Mouse (Mus musculus) CH12.LX (cell line): ENCODE measurements around the gene Crym. TPM values are rescaled to one million over a fixed set of nuclear protein-coding genes. Genes with fewer than 3 reads are reported as not detected.

Experiments used
- DNase-seq: peaks from one replicate; pipeline ENCODE4 v3.0.0-alpha.2; 2013; ENCODE audit errors: extremely low read depth
- H3K27ac ChIP-seq: 2 replicates; pipeline ENCODE4 v1.5.1; 2012; ENCODE audit warnings: low read depth, mild to moderate bottlenecking, control low read depth, moderate library complexity; ENCODE audit not compliant: insufficient read depth
- H3K27me3 ChIP-seq: replicated peaks from 2 replicates; pipeline ENCODE3; 2012; ENCODE audit warnings: inconsistent platforms
- H3K36me3 ChIP-seq, 2 experiments: replicated peaks in 1 of 2; 2 replicates each; pipeline versions ENCODE3 to v1.6.1; 2012; ENCODE audit warnings: inconsistent platforms in 1 of 2, low read length in 1 of 2, mild to moderate bottlenecking in 1 of 2, mixed read lengths in 1 of 2, moderate library complexity in 1 of 2; ENCODE audit not compliant: control insufficient read depth in 1 of 2, insufficient read depth in 1 of 2
- H3K4me1 ChIP-seq, 2 experiments: 2 replicates each; pipeline ENCODE4 v1.6.1; 2012; ENCODE audit warnings: inconsistent platforms in 1 of 2, moderate library complexity in 1 of 2; ENCODE audit not compliant: insufficient read depth in 2 of 2, control insufficient read depth in 1 of 2
- H3K4me2 ChIP-seq: 2 replicates; pipeline ENCODE4 v1.6.1; 2012; ENCODE audit warnings: low read depth, mild to moderate bottlenecking, control low read depth; ENCODE audit not compliant: poor library complexity, insufficient read depth, severe bottlenecking
- H3K4me3 ChIP-seq, 3 experiments: fragments of 150-350 bp in 1 of 3; sonication (generic) in 1 of 3; replicated peaks in 1 of 3; 2 replicates each; pipeline versions ENCODE3 to v1.5.1; 2011 to 2012; ENCODE audit warnings: low read depth in 2 of 3, low read length in 2 of 3, mild to moderate bottlenecking in 2 of 3, moderate library complexity in 2 of 3, control low read depth in 1 of 3, improper control_type of control experiment in 1 of 3, inconsistent platforms in 1 of 3, mixed read lengths in 1 of 3; ENCODE audit not compliant: poor library complexity in 1 of 3
- H3K79me2 ChIP-seq: replicated peaks from 2 replicates; pipeline ENCODE4 v1.6.1; 2012; ENCODE audit warnings: mild to moderate bottlenecking, moderate library complexity; ENCODE audit not compliant: control insufficient read depth, poor library complexity, insufficient read depth, severe bottlenecking; ENCODE audit errors: extremely low read depth
- H3K9ac ChIP-seq: 2 replicates; pipeline ENCODE4 v1.6.1; 2012; ENCODE audit warnings: low read depth, mild to moderate bottlenecking, control low read depth, moderate library complexity; ENCODE audit not compliant: insufficient read depth
- H3K9me3 ChIP-seq: replicated peaks from 2 replicates; pipeline ENCODE3; 2012; ENCODE audit warnings: low read length, inconsistent platforms, mixed read lengths
- CHD1 ChIP-seq: IDR thresholded peaks from 2 replicates; pipeline ENCODE4 v1.6.1; 2012; ENCODE audit warnings: low read depth, low read length, improper control_type of control experiment, inconsistent platforms
- CHD2 ChIP-seq: IDR thresholded peaks from 2 replicates; pipeline ENCODE4 v1.6.1; 2011; ENCODE audit warnings: low read length, improper control_type of control experiment
- E2F4 ChIP-seq: IDR thresholded peaks from 2 replicates; pipeline ENCODE4 v1.6.1; 2011; ENCODE audit warnings: low read depth, low read length, improper control_type of control experiment; ENCODE audit not compliant: insufficient replicate concordance
- ELF1 ChIP-seq: IDR thresholded peaks from 2 replicates; pipeline ENCODE4 v1.6.1; 2014; ENCODE audit warnings: low read depth, mild to moderate bottlenecking, inconsistent platforms, low read length, improper control_type of control experiment
- EP300 ChIP-seq: IDR thresholded peaks from 2 replicates; pipeline ENCODE4 v1.6.1; 2011; ENCODE audit warnings: low read length, improper control_type of control experiment
- ETS1 ChIP-seq: conservative IDR thresholded peaks from 2 replicates; pipeline ENCODE4 v1.6.1; 2012; ENCODE audit warnings: low read depth, mild to moderate bottlenecking, inconsistent platforms, low read length, improper control_type of control experiment, moderate library complexity
- GABPA ChIP-seq: IDR thresholded peaks from 2 replicates; pipeline ENCODE4 v1.6.1; 2012; ENCODE audit warnings: low read depth, low read length, improper control_type of control experiment, inconsistent platforms; ENCODE audit not compliant: insufficient replicate concordance
- HCFC1 ChIP-seq: IDR thresholded peaks from 2 replicates; pipeline ENCODE4 v1.6.1; 2012; ENCODE audit warnings: low read depth, mild to moderate bottlenecking, inconsistent platforms, low read length, improper control_type of control experiment
- IRF4 ChIP-seq: IDR thresholded peaks from 2 replicates; pipeline ENCODE4 v1.6.1; 2014; ENCODE audit warnings: low read depth, mild to moderate bottlenecking, inconsistent platforms, low read length, improper control_type of control experiment
- JUN ChIP-seq: IDR thresholded peaks from 2 replicates; pipeline ENCODE4 v1.6.1; 2011; ENCODE audit warnings: low read depth, mild to moderate bottlenecking, low read length, improper control_type of control experiment, moderate library complexity; ENCODE audit not compliant: insufficient read depth
- JUND ChIP-seq: conservative IDR thresholded peaks from 2 replicates; pipeline ENCODE4 v1.6.1; 2011; ENCODE audit warnings: low read depth, low read length, improper control_type of control experiment
- MAFK ChIP-seq: IDR thresholded peaks from 2 replicates; pipeline ENCODE4 v1.6.1; 2011; ENCODE audit warnings: low read length, improper control_type of control experiment; ENCODE audit not compliant: insufficient replicate concordance
- MAX ChIP-seq: IDR thresholded peaks from 2 replicates; pipeline ENCODE4 v1.6.1; 2011; ENCODE audit warnings: low read length, improper control_type of control experiment
- MAZ ChIP-seq: IDR thresholded peaks from 2 replicates; pipeline ENCODE4 v1.6.1; 2012; ENCODE audit warnings: low read depth, mild to moderate bottlenecking, inconsistent platforms, low read length, improper control_type of control experiment, moderate library complexity
- MEF2A ChIP-seq: IDR thresholded peaks from 2 replicates; pipeline ENCODE4 v1.6.1; 2014; ENCODE audit warnings: low read depth, mild to moderate bottlenecking, inconsistent platforms, low read length, improper control_type of control experiment, borderline replicate concordance
- NRF1 ChIP-seq: IDR thresholded peaks from 2 replicates; pipeline ENCODE4 v1.6.1; 2014; ENCODE audit warnings: low read depth, mild to moderate bottlenecking, inconsistent platforms, low read length, improper control_type of control experiment, moderate library complexity
- PAX5 ChIP-seq: IDR thresholded peaks from 2 replicates; pipeline ENCODE4 v1.6.1; 2012; ENCODE audit warnings: low read length, inconsistent platforms, mixed read lengths
- POLR2AphosphoS2 ChIP-seq: IDR thresholded peaks from 2 replicates; pipeline ENCODE4 v1.6.1; 2011; ENCODE audit warnings: low read depth, low read length, improper control_type of control experiment
- SIN3A ChIP-seq: IDR thresholded peaks from 2 replicates; pipeline ENCODE4 v1.6.1; 2012; ENCODE audit warnings: low read length, improper control_type of control experiment, inconsistent platforms
- TCF12 ChIP-seq: IDR thresholded peaks from 2 replicates; pipeline ENCODE4 v1.6.1; 2014; ENCODE audit warnings: low read depth, mild to moderate bottlenecking, inconsistent platforms, low read length, improper control_type of control experiment
- USF1 ChIP-seq: IDR thresholded peaks from 2 replicates; pipeline ENCODE4 v1.6.1; 2014; ENCODE audit warnings: low read depth, mild to moderate bottlenecking, inconsistent platforms, low read length, improper control_type of control experiment
- USF2 ChIP-seq: conservative IDR thresholded peaks from 2 replicates; pipeline ENCODE4 v1.6.1; 2011; ENCODE audit warnings: low read depth, low read length, improper control_type of control experiment
- ZNF384 ChIP-seq: IDR thresholded peaks from 2 replicates; pipeline ENCODE4 v1.6.1; 2012; ENCODE audit warnings: low read depth, low read length, improper control_type of control experiment, inconsistent platforms
- dilution Hi-C: fragments of 300-500 bp; cut with MboI; formaldehyde crosslinking; loops from 2 replicates; pipeline ENCODE4 v1.14.3; 2020; ENCODE audit warnings: low sequenced_read_pairs; ENCODE audit not compliant: extremely low pct_unique_long_range_greater_than_20kb, extremely low pct_ligation_motif_present
- in situ Hi-C: fragments of 300-500 bp; cut with MboI; formaldehyde crosslinking; loops from 3 replicates; pipeline ENCODE4 v1.14.3; 2019; ENCODE audit warnings: low sequenced_read_pairs, low pct_ligation_motif_present, low pct_unique_long_range_greater_than_20kb, mixed read lengths
- polyA plus RNA-seq: library from polyadenylated mRNA; unstranded; fragments of >175 nt; gene quantifications from 2 replicates; pipeline ENCODE4 v1.2.1, GENCODE M21; 2012; ENCODE audit warnings: low read depth; ENCODE audit not compliant: insufficient read length
- total RNA-seq, 2 experiments: library from RNA; depleted of rRNA; stranded (reverse); fragments of 300-350 nt in 1 of 2; fragments of >200 nt in 1 of 2; gene quantifications; 2 replicates each; pipeline ENCODE4 v1.2.3; 2012 to 2014

Gene Crym
- total and polyA plus RNA-seq, 3 experiments, result not detected

DNA sequence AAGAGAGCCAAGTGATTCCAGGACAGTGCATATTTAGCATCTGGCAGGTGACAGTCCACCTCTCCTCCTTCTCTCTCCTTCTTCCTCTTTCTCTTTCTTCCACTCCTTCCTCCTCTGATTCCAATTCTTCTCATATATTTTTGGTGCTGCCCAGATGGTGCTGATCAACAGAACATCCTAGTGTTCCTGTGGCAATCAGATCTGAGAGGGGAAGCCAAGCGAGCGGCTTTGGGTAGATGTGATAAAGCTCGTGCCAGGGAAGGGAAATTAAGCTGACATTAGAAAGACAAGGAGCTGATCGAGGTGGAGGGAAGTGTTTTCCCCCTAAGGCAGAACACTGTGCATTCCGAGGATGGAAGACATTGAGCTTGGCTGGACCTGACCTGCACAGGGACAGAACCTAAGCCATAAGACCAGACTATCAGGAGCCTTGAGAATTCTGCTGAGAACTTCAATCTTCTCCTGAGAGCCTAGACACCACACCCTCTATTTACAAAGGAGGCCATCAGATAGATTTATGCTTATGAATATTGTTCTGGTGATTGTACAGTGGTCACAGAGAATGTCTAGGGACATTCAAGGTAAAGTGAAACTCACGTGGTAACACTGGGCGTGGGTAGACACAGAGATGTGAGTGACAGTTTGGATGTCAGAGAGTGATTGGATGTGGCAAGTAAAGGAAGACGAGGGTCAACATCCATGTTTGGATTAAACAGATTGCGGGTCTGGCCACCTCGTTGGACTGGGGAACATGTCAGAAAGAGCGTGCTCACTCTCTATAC lies 27.0 kb downstream of the Crym start:
- Histone ChIP-seq H3K79me2 (no peaks in the 10 kb centered on the region), H3K36me3 (no peaks in the 10 kb centered on the region), H3K4me2 (no peak overlapping the region), H3K27me3 (no peaks in the 10 kb centered on the region), H3K9ac (no peak overlapping the region), H3K4me1 (no peaks in the 10 kb centered on the region), H3K27ac (no peak overlapping the region), H3K9me3 (no peaks in the 10 kb centered on the region)
- dilution Hi-C loops, result no loop called here
- in situ Hi-C loops, result no loop called here
- no peak for DNase-seq
- TF ChIP-seq SIN3A (no peak), MAX (no peak), JUN (no peak), E2F4 (no peak), GABPA (no peak), ELF1 (no peak), TCF12 (no peak), MEF2A (no peak), MAFK (no peak), CHD2 (no peak), MAZ (no peak), JUND (no peak), PAX5 (no peak), IRF4 (no peak), ETS1 (no peak), NRF1 (no peak), POLR2AphosphoS2 (no peak), USF2 (no peak)
- TF ChIP-seq, all 38 proteins: peak for 0
- no peak overlapping the region for H3K4me3 ChIP-seq

DNA sequence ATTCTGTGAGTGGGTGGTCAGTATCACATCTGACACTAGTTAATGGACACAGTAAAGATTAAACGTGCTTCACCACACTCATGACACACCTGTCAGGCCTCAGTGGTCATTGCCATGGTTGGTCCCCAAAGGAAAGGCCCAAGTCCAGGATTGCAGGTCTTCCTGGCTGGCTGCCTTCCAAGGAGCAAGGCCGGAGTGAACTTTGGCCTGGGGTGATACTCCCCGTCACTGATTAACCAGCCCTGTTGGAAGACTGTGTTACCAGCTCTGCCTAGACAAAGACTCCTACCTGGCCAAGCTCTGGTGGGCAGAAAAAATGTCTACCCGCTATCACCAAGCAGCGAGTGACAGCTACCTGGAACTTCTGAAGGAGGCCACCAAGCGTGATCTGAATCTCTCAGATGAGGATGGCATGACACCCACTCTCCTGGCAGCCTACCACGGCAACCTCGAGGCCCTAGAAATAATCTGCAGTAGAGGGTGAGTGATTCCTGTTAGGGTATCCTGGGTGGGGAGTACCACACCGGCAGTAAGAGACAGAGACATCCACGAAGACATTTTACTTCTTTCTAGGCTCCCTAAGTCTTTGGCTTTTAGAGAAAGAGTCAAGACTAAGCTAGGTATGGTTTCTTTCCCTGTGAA lies 28.2 kb downstream of the Crym start, which contains the start of gene Anks4b:
Gene Anks4b, plus strand, starts transcription at position 256 of the 642 bp plus-strand sequence.
- dilution Hi-C loops, result no loop called here
- no peak within 1 kb of the TSS for H3K4me2 ChIP-seq
- in situ Hi-C loops, result no loop called here

More for the DNA sequence above, 28.2 kb downstream of the Crym start, which contains the start of gene Anks4b:
- no peak for DNase-seq
- no peak within 1 kb of the TSS for H3K4me3 ChIP-seq
- no peak within 1 kb of the TSS for H3K27ac ChIP-seq
- no peaks in the 10 kb centered on the region for H3K27me3 ChIP-seq
- H3K9me3 ChIP-seq, result no peaks in the 10 kb centered on the region
- no peaks in the 10 kb centered on the region for H3K79me2 ChIP-seq
- no peaks in the 10 kb centered on the region for H3K36me3 ChIP-seq
- H3K9ac ChIP-seq, result no peak within 1 kb of the TSS
- H3K4me1 ChIP-seq, result no peaks in the 10 kb centered on the region
- TF ChIP-seq EP300 (no peak), CHD1 (no peak), POLR2AphosphoS2 (no peak), MAX (no peak), JUND (no peak), ZNF384 (no peak), HCFC1 (no peak), USF1 (no peak)
